Mouse (Mus musculus): ENCODE data around the gene Itgb6.

DNA sequence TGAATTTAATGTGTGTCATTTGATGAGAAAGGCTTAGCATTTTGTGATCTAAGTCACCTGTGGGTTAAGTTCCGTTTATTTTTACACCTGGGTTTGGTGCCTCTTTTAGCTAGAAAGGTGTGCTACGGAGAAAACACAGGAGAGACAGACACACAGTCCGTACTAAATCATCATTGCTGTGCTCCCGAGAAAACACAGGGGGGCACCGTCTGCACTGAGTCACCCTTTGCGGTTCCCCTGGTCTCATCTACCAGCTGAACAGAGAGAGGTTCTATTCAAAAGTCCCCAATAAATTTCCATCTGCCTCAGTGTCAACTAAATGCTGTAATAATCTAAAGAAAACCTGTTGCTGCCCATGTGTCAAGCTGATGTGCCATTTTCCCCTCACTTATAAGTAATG lies 8.5 kb upstream of the Itgb6 start:
- TF ChIP-seq CTCF (IDR thresholded peaks at IDR 0.05; ENCODE audit: low read depth) (peak; percentile 48), EP300 (optimal IDR thresholded peaks at IDR 0.05) (no peak)
